17 mouse cellular contexts compared by ENCODE assay signal in the genomic region with DNA sequence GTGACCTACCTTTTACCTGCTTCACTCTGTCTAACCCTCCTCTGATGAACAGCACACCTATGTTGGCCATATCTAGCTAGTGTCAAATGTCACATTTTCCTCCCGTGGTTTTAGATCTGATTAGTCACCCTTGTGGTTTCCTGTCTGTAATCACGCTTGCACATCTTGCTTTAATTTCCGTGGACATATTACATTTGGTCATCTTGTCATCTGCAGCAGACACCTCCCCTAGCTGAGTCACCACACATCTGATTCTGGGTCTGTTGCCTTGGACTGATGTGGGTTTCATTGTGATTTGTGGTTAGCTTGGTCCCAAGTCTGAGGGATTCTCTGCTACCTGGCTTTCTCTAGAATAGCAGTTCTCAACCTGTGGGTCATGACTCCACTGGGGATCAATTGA. TPM values are rescaled to one million over a fixed set of nuclear protein-coding genes. Genes with fewer than 3 reads are reported as not detected.
DNase-seq lines count a peak whose midpoint lies in the region; ATAC-seq and TF ChIP-seq lines count a peak whose summit lies in the region.
"Had no signal": no experiment of that assay in that cellular context is flagged by ENCODE, and none has a peak within 500 bp of the region (broad histone marks: within the 10 kb centered on the region; RNA-seq: fewer than 3 reads in every experiment).

No protein-coding gene starts in this region.

- H3K79me2 ChIP-seq in C2C12 (ENCODE audit: control insufficient read depth, insufficient read depth) (no peaks in the 10 kb centered on the region), myocyte (ENCODE audit: control insufficient read depth, insufficient read depth) (no peaks in the 10 kb centered on the region)

- H3K4me3 ChIP-seq in C2C12 (ENCODE audit: insufficient read depth, poor library complexity, severe bottlenecking), result no peak overlapping the region
- no peak overlapping the region for H3K4me3 ChIP-seq in G1E (ENCODE audit: low read depth, low read length)
- H3K4me3 ChIP-seq in myocyte, result no peak overlapping the region
- H3K4me3 ChIP-seq: embryonic facial prominence, embryonic 15.5 days; heart, embryonic 13.5 days; hindbrain, embryonic 10.5 days; lung, embryonic 15.5 days; midbrain, embryonic 12.5 days; neural tube, embryonic 12.5 days had no signal

- H3K79me3 ChIP-seq in C2C12 (ENCODE audit: low read depth), result no peaks in the 10 kb centered on the region

- H3K27me3 ChIP-seq in C2C12 (ENCODE audit: control insufficient read depth, insufficient read depth, insufficient read length), result no peaks in the 10 kb centered on the region
- H3K27me3 ChIP-seq in G1E (ENCODE audit: insufficient read depth, low read length), result peaks cover 5% of the 10 kb centered on the region
- H3K27me3 ChIP-seq in myocyte (ENCODE audit: control insufficient read depth, insufficient read depth, insufficient read length), result no peaks in the 10 kb centered on the region
- H3K27me3 ChIP-seq: embryonic facial prominence, embryonic 15.5 days; heart, embryonic 13.5 days; lung, embryonic 15.5 days; midbrain, embryonic 12.5 days; neural tube, embryonic 12.5 days had no signal

- no peaks in the 10 kb centered on the region for H3K36me3 ChIP-seq in C2C12 (ENCODE audit: control insufficient read depth, insufficient read depth)
- H3K36me3 ChIP-seq in G1E (replicated peaks), result no peaks in the 10 kb centered on the region
- H3K36me3 ChIP-seq in myocyte (ENCODE audit: control insufficient read depth, insufficient read depth), result no peaks in the 10 kb centered on the region
- H3K36me3 ChIP-seq: embryonic facial prominence, embryonic 15.5 days; heart, embryonic 13.5 days; hindbrain, embryonic 10.5 days; lung, embryonic 15.5 days; midbrain, embryonic 12.5 days; neural tube, embryonic 12.5 days had no signal

- H3K4me2 ChIP-seq in myocyte (ENCODE audit: low read depth), result peak overlapping the region; percentile 26
- H3K4me2 ChIP-seq: embryonic facial prominence, embryonic 15.5 days; heart, embryonic 13.5 days; lung, embryonic 15.5 days; midbrain, embryonic 12.5 days; neural tube, embryonic 12.5 days had no signal

- no peak for DNase-seq in G1E (ENCODE audit: low spot score)
- no peak for DNase-seq in right cerebral cortex, postnatal 4 days
- DNase-seq in thymus, postnatal 10 days (ENCODE audit: low spot score in 2 of 2), result no peak
- no peak for DNase-seq in left cerebral cortex, postnatal 25 days (ENCODE audit: low spot score in 2 of 2)
- DNase-seq: cerebellum, adult 11-12 months; liver; right cerebral cortex, postnatal 25 days; thymus, adult 18-20 months had no signal

- no peaks in the 10 kb centered on the region for H3K4me1 ChIP-seq in G1E (ENCODE audit: insufficient read depth, low read depth, low read length)

- no peak for TF ChIP-seq POLR2A in myocyte (IDR thresholded peaks at IDR 0.05; ENCODE audit: insufficient read length, low read depth)

- H3K9me3 ChIP-seq in G1E (replicated peaks), result peaks cover 2% of the 10 kb centered on the region; the same call in 1 of the 2 replicates
- H3K9me3 ChIP-seq: embryonic facial prominence, embryonic 15.5 days; heart, embryonic 13.5 days; hindbrain, embryonic 10.5 days; lung, embryonic 15.5 days; midbrain, embryonic 12.5 days; neural tube, embryonic 12.5 days had no signal

- peak; percentile 49 for ATAC-seq in G1E (ENCODE audit: extremely low read depth, insufficient number of reproducible peaks, low FRiP score, poor library complexity, severe bottlenecking)
- peak; percentile 92 for ATAC-seq in granulocyte monocyte progenitor cell, adult 5-6 weeks (replicated peaks; ENCODE audit: poor library complexity, severe bottlenecking)

- H3ac ChIP-seq in C2C12 (ENCODE audit: control insufficient read depth, insufficient read length, low read depth), result no peak overlapping the region
- H3ac ChIP-seq in myocyte (ENCODE audit: control insufficient read depth, insufficient read length), result no peak overlapping the region

- no peak for TF ChIP-seq CTCF in C2C12 (IDR thresholded peaks at IDR 0.05; ENCODE audit: control insufficient read depth, insufficient read depth, insufficient read length)
- TF ChIP-seq CTCF in G1E (IDR thresholded peaks at IDR 0.05; ENCODE audit: low read depth, low read length), result no peak

- intact Hi-C loops in left cerebral cortex, postnatal 25 days (cut with DNase I), result no loop called here

TF ChIP-seq in C2C12, 6 proteins besides CTCF, POLR2A, EP300 and RAD21:
- TF ChIP-seq FOSL1 (IDR thresholded peaks at IDR 0.05; ENCODE audit: insufficient read depth, low read length, poor library complexity, severe bottlenecking), result peak; percentile 55
- TF ChIP-seq USF1 (IDR thresholded peaks at IDR 0.05; ENCODE audit: low read depth), result no peak
- no peak for TF ChIP-seq CEBPB (IDR thresholded peaks at IDR 0.05; ENCODE audit: low read depth)
- TF ChIP-seq MAX (IDR thresholded peaks at IDR 0.05), result no peak
- no peak for TF ChIP-seq MYOG (IDR thresholded peaks at IDR 0.05; ENCODE audit: control insufficient read depth, extremely low read depth, insufficient read length)
- peak; percentile 52 for TF ChIP-seq MYOD1 (IDR thresholded peaks at IDR 0.05; ENCODE audit: control insufficient read depth, insufficient read length, low read depth)

TF ChIP-seq in myocyte, 11 proteins besides CTCF, POLR2A, EP300 and RAD21:
- TF ChIP-seq MYOD1 (IDR thresholded peaks at IDR 0.05; ENCODE audit: control insufficient read depth in 1 of 3, insufficient read length in 2 of 3, low read depth in 2 of 3) (peak in 1 of 3 experiments; percentile 23), USF1 (IDR thresholded peaks at IDR 0.05; ENCODE audit: low read depth) (no peak)

RNA-seq across cellular contexts. Expression of a gene that starts 6.0 kb away (rescaled TPM):
- polyA plus RNA-seq in C2C12 (2012; fragmentation: generic; extraction: Trizol) (28.2 TPM), G1E (2012) (not detected in 2 replicates), myocyte (2012; fragmentation: generic; extraction: Trizol) (56.9 TPM)
- total RNA-seq in G1E (2014; fragmentation: Nextera tagmentation) (not detected in 2 replicates), G1E (2017) (0.06 and 0.22 TPM in 2 replicates)
- 32.6 and 34.5 TPM in 2 replicates for total RNA-seq in granulocyte monocyte progenitor cell, adult 5-6 weeks (2014; fragmentation: Nextera tagmentation)
- 21.2 and 26.1 TPM in 2 replicates for total RNA-seq in granulocyte monocyte progenitor cell, adult 5-6 weeks (2017)
- total RNA-seq in left cerebral cortex, postnatal 25 days (2021), result 10 to 100 TPM; 57.1 to 59.2 TPM

Comparison
In these comparisons a context has a peak if more than half of its experiments do, and no peak if none do; other contexts are left out.
1. RNA of a gene that starts 6.0 kb away (total RNA-seq): 57.1 to 59.2 TPM in left cerebral cortex, postnatal 25 days and 21.2 to 34.5 TPM in granulocyte monocyte progenitor cell, adult 5-6 weeks; 0.06 to 0.22 TPM in G1E; every median in the first group is over 10 times any median in the second.